17 mouse cellular contexts compared by ENCODE assay signal in the genomic region with DNA sequence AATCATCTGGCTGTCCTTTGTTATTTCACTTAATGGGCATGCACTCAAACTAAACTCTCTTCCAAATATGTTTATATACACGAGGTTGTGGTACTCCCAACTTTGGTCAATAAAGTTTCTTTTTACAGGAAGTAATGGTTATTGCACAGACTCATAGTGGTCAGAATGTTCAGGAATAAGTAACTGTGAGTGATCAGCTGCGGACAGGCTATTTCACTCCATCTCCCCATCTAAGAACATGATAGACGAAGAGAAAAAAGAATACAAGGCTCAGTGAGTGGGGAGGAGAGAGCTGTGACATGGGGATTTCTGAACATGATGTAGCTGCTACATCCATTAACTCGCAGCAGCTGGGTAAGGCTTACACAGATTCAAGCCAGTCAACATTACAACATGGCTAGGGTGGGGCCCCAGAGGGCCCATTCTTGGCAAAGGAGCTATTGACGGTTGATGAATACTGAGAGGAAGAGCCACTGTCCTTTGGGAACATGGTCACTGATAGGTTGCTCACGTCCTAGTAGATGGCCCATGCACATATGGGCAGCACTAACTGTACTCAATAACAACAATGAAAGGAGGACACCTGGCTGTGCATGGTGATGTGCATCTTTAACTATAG.
"Had no signal": no experiment of that assay in that cellular context is flagged by ENCODE, and none has a peak within 500 bp of the region (broad histone marks: within the 10 kb centered on the region; RNA-seq: fewer than 3 reads in every experiment).

No protein-coding gene starts in this region.

- H3K4me1 ChIP-seq: liver, embryonic 13.5 days; liver, embryonic 15.5 days; megakaryocyte, embryonic 14.5 days; midbrain, embryonic 12.5 days; neural tube, embryonic 12.5 days; stomach, embryonic 15.5 days had no signal

- H3K4me3 ChIP-seq: liver, embryonic 13.5 days; liver, embryonic 15.5 days; megakaryocyte, embryonic 14.5 days; midbrain, embryonic 12.5 days; neural tube, embryonic 12.5 days; stomach, embryonic 15.5 days had no signal

- H3K36me3 ChIP-seq: liver, embryonic 13.5 days; liver, embryonic 15.5 days; midbrain, embryonic 12.5 days; neural tube, embryonic 12.5 days; stomach, embryonic 15.5 days had no signal

- DNase-seq: liver, embryonic 13.5 days; liver, postnatal 0 days; lung, embryonic 14.5 days; lung, postnatal 36 days; midbrain, embryonic 14.5 days; right cerebral cortex, postnatal 14 days; thymus, adult 2 months; thymus, postnatal 25 days; thymus, postnatal 4 days had no signal

- H3K9me3 ChIP-seq: liver, embryonic 13.5 days; liver, embryonic 15.5 days; megakaryocyte, embryonic 14.5 days; midbrain, embryonic 12.5 days; neural tube, embryonic 12.5 days; stomach, embryonic 15.5 days had no signal

- H3K9ac ChIP-seq: liver, embryonic 13.5 days; liver, embryonic 15.5 days; liver, postnatal 0 days; lung, embryonic 14.5 days; midbrain, embryonic 12.5 days; neural tube, embryonic 12.5 days; stomach, embryonic 15.5 days had no signal

- H3K27me3 ChIP-seq: liver, embryonic 13.5 days; liver, embryonic 15.5 days; megakaryocyte, embryonic 14.5 days; midbrain, embryonic 12.5 days; neural tube, embryonic 12.5 days; stomach, embryonic 15.5 days had no signal

- H3K4me2 ChIP-seq: liver, embryonic 11.5 days; liver, embryonic 13.5 days; liver, embryonic 15.5 days; lung, embryonic 14.5 days; midbrain, embryonic 12.5 days; neural tube, embryonic 12.5 days; stomach, embryonic 15.5 days had no signal

- ATAC-seq: liver, postnatal 0 days had no signal

- H3K27ac ChIP-seq: liver, embryonic 13.5 days; liver, embryonic 15.5 days; macrophage; midbrain, embryonic 12.5 days; neural tube, embryonic 12.5 days; stomach, embryonic 15.5 days; stomach, postnatal 0 days had no signal
